Mouse (Mus musculus) intestine, embryonic 15.5 days (tissue): ENCODE data around the gene Pfn1. TPM values are rescaled to one million over a fixed set of nuclear protein-coding genes. Genes with fewer than 3 reads are reported as not detected.

Experiments used
- ATAC-seq: fragments of 200-750 bp; cut with Nextera tagmentation; 2 replicates; pipeline ENCODE4 v1.8.0; 2017; ENCODE audit warnings: moderate TSS enrichment, moderate library complexity
- H3K27ac ChIP-seq: fragments of 300-500 bp; sonication (generic); 2 replicates; pipeline ENCODE4 v1.5.1; 2015; ENCODE audit warnings: mild to moderate bottlenecking, inconsistent platforms
- H3K27me3 ChIP-seq: fragments of 300-500 bp; sonication (generic); replicated peaks from 2 replicates; pipeline ENCODE4 v1.6.1; 2015; ENCODE audit warnings: inconsistent platforms
- H3K36me3 ChIP-seq: fragments of 300-500 bp; sonication (generic); 2 replicates; pipeline ENCODE4 v1.6.1; 2015; ENCODE audit warnings: inconsistent platforms
- H3K4me1 ChIP-seq: fragments of 300-500 bp; sonication (generic); replicated peaks from 2 replicates; pipeline ENCODE4 v1.6.1; 2015; ENCODE audit warnings: inconsistent platforms
- H3K4me2 ChIP-seq: fragments of 300-500 bp; sonication (generic); replicated peaks from 2 replicates; pipeline ENCODE4 v1.6.1; 2015; ENCODE audit warnings: mild to moderate bottlenecking, inconsistent platforms
- H3K4me3 ChIP-seq: fragments of 300-500 bp; sonication (generic); replicated peaks from 2 replicates; pipeline ENCODE4 v1.5.1; 2015; ENCODE audit warnings: inconsistent platforms
- H3K9ac ChIP-seq: fragments of 300-500 bp; sonication (generic); 2 replicates; pipeline ENCODE4 v1.6.1; 2015; ENCODE audit warnings: inconsistent platforms
- H3K9me3 ChIP-seq: fragments of 300-500 bp; sonication (generic); 2 replicates; pipeline ENCODE4 v1.6.1; 2016; ENCODE audit warnings: inconsistent platforms
- WGBS: fragments of 180-500 bp; shearing (Covaris S2); methylation state at CpG from one replicate; pipeline ENCODE4 v1.1.7; 2015; 5-methylcytosine and 5-hydroxymethylcytosine counted together
- polyA plus RNA-seq: library from polyadenylated mRNA; unstranded; fragments of >200 nt; fragmentation: Nextera tagmentation; extraction: Ambion mirVana; gene quantifications from 2 replicates; pipeline ENCODE4 v1.2.1, GENCODE M21; 2015

The Pfn1 gene
- polyA plus RNA-seq, 1 experiment from 2014 or later: 2,325 TPM

DNA sequence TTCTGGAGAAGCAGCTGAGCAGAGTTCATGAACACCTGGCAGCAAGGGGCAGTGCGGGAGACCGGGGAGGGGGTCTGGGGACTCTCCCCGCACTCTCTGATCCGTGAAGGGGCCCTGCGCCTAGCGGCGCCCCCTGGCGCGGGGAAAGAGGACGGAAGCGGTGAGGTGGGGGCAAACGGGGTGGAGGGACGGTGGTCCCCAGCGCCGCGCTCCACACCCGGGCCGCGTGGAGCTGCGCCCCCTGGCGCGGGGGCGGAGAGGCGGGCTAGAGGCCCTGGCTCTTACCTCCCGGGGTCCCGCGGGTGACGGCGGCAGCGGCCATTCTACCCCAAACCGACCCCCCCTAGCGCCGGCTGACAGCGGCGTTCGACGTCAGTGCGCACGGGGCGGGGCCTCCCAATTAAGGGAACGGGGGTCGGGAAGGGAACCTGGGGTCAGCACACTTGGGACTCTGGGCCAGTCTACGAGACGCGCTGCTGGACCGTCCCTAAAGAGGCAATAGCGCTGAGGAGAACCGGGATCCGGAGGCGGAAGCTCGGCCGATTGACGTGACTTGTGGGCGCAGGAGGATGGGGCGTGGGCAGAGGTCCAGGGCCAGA lies 33.3 kb upstream of the Pfn1 start, which contains the start of gene Camta2:
TSS of gene Camta2 (minus strand) at position 505 of the 599 bp plus-strand sequence.
- Histone ChIP-seq H3K4me2 (peak within 1 kb of the TSS; percentile 85), H3K4me3 (peak within 1 kb of the TSS; percentile 77), H3K36me3 (peaks cover 20% of the 10 kb centered on the region; the same call in 1 of the 2 replicates), H3K27ac (peak within 1 kb of the TSS; percentile 92), H3K9me3 (no peaks in the 10 kb centered on the region), H3K9ac (peak within 1 kb of the TSS; percentile 78), H3K27me3 (no peaks in the 10 kb centered on the region), H3K4me1 (peaks cover 24% of the 10 kb centered on the region)
- WGBS: under 1% methylated on average over 55 of the region's 55 CpGs
- ATAC-seq: peak; percentile 73

DNA sequence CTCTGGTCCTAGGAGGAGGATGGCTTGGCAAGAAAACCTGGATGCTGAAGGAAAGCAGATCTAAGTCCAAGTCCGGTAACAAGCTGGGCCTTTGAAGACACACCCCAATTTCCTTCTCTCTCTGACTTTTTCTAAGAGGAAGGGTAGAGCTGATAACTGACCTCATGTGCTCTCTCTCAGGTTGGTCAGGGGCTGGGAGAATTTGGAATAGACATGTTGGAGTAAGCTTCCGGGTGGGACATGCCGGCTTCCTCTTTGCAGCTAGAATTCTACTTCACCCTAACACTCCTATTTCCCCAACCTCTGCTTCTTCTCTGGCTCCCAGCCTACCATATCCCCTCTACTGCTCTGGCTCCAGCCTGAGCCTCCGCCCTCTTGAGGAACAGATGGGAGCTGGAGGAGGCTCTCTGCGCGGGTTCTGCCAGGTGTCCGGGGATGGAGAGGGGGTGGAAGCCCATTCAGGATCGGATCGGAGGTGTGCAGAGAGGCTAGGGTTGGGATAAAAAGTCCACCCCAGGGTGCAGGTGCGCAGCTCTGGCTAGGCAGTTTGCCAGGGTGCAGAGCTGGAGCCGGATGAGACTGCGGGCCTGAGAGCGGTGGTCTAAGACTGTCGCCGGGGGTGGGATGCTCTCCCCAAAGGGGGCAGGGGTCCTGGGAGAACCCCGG lies 32.6 kb upstream of the Pfn1 start:
- peak; percentile 72 for ATAC-seq
- H3K27ac ChIP-seq: peak overlapping the region; percentile 92
- WGBS: under 1% methylated on average over 16 of the region's 16 CpGs
- peak overlapping the region; percentile 77 for H3K4me3 ChIP-seq
- H3K36me3 ChIP-seq: peaks cover 23% of the 10 kb centered on the region; the same call in 1 of the 2 replicates
- H3K9me3 ChIP-seq: no peaks in the 10 kb centered on the region
- H3K9ac ChIP-seq: peak overlapping the region; percentile 78
- H3K27me3 ChIP-seq: no peaks in the 10 kb centered on the region
- peak overlapping the region; percentile 85 for H3K4me2 ChIP-seq
- peaks cover 27% of the 10 kb centered on the region for H3K4me1 ChIP-seq

DNA sequence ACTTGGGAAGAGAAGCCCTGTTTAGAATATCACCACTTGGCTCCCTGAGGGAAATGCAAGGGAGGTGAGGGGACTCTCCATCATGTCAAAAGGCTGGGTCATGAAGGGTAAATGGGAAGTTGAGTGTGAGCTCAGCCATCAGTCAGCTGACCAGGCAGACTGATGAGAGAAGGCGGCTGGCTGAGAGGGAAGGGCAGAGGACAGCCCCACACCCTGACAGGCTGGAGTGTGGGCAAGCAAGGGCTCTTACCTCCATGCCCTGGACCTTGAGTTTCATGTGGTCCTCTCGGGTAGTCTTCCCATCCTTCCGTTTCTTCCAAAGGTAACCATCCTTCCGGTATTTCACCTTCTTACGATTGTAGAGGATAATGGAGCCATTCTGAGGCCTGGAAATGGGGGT lies 29.2 kb upstream of the Pfn1 start:
- H3K27me3 ChIP-seq: no peaks in the 10 kb centered on the region
- peaks cover 18% of the 10 kb centered on the region for H3K4me1 ChIP-seq
- H3K9ac ChIP-seq: no peak overlapping the region
- WGBS: 88% methylated on average over 5 of the region's 5 CpGs
- no peak overlapping the region for H3K27ac ChIP-seq
- H3K4me3 ChIP-seq: no peak overlapping the region
- H3K4me2 ChIP-seq: no peak overlapping the region
- no peak for ATAC-seq
- no peaks in the 10 kb centered on the region for H3K9me3 ChIP-seq
- H3K36me3 ChIP-seq: peaks cover 31% of the 10 kb centered on the region; the same call in 1 of the 2 replicates

DNA sequence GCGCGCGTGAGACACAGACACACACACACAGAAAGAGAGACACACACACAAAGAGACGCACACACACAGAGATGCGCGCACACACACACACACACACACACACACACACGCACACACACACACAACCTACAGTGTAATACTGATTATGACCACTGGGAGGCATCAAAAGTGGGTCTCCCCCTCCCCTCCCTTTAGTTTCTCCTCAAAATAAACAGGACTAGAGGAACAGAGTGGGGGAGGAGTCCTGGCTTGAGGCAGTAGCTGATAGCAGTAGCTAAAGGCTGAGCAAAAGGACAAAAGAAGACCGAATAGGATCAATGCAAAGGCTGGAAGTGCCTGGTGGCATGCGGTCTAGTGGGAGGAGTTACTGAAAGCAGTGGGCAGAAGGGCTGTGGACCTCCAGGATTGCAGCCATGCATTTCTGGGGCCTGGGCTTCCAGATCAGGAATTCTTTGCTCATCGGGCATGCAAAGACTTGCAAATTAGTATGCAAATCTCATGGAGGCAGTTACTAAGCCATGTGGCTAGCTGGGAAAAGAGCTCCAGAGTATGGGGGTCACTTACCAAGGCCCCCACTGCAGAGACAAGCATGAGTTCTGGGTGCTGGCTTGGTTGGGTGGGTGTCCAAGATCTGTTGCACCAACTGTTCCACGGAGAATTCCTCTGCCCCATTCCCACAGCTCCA lies 27.6 kb upstream of the Pfn1 start:
- ATAC-seq: peak; percentile 35; the same call in 1 of the 2 replicates
- Histone ChIP-seq H3K4me2 (no peak overlapping the region), H3K4me3 (no peak overlapping the region), H3K27ac (no peak overlapping the region), H3K4me1 (peaks cover 14% of the 10 kb centered on the region), H3K9me3 (no peaks in the 10 kb centered on the region), H3K9ac (no peak overlapping the region), H3K36me3 (peaks cover 31% of the 10 kb centered on the region; the same call in 1 of the 2 replicates), H3K27me3 (no peaks in the 10 kb centered on the region)
- WGBS: 26% methylated on average over 11 of the region's 11 CpGs

DNA sequence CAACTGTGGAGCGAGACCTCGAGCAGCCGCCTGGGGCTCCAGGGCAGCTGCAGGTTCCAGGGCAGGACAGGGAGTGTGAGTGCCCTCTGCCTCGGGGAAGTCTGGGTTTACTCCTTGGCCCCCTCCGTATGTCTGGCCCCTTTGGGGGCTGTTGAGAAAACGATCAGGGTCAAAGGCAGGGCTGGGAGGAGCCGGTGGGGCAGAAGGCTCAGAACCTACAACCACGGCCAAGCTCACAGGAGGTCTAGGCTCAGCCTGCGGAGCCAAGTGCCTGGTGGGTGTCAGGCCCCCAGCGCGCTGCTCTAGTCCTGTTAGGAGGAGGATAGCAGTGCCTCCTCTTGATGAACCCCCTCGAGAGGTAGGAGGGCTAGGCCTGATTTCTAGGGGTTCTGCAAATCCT lies 26.7 kb upstream of the Pfn1 start:
- peaks cover 9% of the 10 kb centered on the region for H3K4me1 ChIP-seq
- no peaks in the 10 kb centered on the region for H3K9me3 ChIP-seq
- no peak overlapping the region for H3K9ac ChIP-seq
- H3K4me3 ChIP-seq: no peak overlapping the region
- no peak for ATAC-seq
- H3K27me3 ChIP-seq: no peaks in the 10 kb centered on the region
- no peak overlapping the region for H3K27ac ChIP-seq
- no peak overlapping the region for H3K4me2 ChIP-seq
- 58% methylated on average over 12 of the region's 12 CpGs for WGBS
- peaks cover 31% of the 10 kb centered on the region; the same call in 1 of the 2 replicates for H3K36me3 ChIP-seq

DNA sequence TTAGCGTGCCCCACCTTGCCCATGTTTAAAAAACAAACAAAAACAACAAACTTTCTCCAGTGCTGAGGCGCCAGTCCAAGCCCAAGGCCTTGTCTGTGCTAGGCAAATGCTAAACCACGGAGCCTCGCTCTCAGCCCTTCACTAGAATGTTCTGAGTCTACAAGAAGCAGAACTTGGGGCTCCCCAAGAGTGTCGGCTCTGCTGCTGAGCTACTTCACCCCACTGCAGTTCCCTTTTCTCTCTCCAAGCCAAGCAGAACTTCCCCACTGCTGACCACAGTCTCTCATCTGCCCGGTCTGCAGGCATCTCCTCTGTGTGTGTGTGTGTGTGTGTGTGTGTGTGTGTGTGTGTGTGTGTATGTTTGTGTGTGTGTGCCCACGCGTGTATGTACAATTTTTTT lies 25.4 kb upstream of the Pfn1 start:
- no peak for ATAC-seq
- Histone ChIP-seq H3K27me3 (no peaks in the 10 kb centered on the region), H3K4me3 (no peak overlapping the region), H3K36me3 (peaks cover 24% of the 10 kb centered on the region; the same call in 1 of the 2 replicates), H3K4me2 (no peak overlapping the region), H3K27ac (no peak overlapping the region), H3K4me1 (peaks cover 9% of the 10 kb centered on the region), H3K9ac (no peak overlapping the region), H3K9me3 (no peaks in the 10 kb centered on the region)
- WGBS: 87% methylated on average over 8 of the region's 8 CpGs

DNA sequence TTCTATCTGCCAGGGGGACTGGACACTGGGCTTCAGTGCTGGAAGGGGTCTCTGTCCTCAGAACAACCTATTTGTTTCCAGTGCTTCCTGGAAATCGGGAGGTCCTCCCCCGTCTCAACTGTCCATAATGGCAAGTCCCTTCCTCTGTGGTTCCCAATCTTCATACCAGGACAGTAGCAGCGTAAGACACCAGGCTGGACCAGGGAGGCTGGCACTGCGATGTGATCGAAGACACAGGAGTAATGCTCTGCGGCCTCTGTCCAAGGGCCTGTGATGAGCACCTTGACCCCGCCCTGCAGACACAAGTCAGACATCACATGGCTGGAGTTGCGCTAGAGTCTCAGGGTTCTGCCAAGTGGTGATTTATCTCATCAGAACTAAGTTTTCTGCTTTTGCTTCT lies 24.9 kb upstream of the Pfn1 start:
- no peaks in the 10 kb centered on the region for H3K27me3 ChIP-seq
- H3K9ac ChIP-seq: no peak overlapping the region
- H3K27ac ChIP-seq: no peak overlapping the region
- no peak overlapping the region for H3K4me2 ChIP-seq
- peaks cover 9% of the 10 kb centered on the region for H3K4me1 ChIP-seq
- H3K36me3 ChIP-seq: peaks cover 25% of the 10 kb centered on the region
- WGBS: 95% methylated on average over 8 of the region's 8 CpGs
- no peak for ATAC-seq
- H3K4me3 ChIP-seq: no peak overlapping the region
- no peaks in the 10 kb centered on the region for H3K9me3 ChIP-seq

DNA sequence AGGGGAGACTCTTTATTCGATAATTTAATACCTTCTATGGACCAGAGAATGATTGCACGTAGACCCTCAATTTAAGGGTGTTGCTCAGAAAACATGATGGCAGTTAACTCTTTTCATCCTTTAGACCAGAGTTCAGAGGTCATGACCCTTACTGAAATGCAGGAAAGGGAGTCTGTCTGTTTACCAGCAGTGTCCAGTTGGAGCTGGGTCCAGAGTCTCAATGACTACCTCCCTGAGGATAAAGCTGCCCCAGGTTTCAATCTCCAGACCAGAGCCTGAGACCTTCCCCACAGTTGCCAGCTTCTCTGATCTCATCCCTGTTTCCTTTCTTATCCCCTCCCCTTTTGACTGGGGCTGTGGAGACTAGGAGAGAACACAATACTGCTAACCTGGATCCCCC lies 24.1 kb upstream of the Pfn1 start:
- H3K4me2 ChIP-seq: no peak overlapping the region

DNA sequence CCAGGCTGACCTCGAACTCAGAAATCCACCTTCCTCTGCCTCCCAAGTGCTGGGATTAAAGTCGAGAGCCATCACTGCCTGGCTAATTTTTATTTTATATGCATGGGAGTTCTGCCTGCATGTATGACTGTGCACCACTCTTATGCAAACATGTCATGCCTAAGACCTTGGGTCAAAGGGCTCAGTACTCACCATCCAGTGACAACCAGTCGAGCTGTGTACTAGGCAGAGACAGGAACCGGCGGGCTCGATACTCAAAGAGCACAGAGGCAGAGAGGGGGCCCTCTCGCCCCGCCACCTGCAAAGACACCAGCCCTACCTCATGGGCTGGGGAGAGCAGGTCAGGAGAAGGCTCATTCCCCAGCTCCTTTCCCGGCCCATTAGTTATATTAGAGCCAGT lies 23.6 kb upstream of the Pfn1 start:
- no peak overlapping the region for H3K27ac ChIP-seq
- H3K4me3 ChIP-seq: no peak overlapping the region
- no peak overlapping the region for H3K4me2 ChIP-seq
- WGBS: 74% methylated on average over 9 of the region's 9 CpGs
- peaks cover 6% of the 10 kb centered on the region for H3K4me1 ChIP-seq
- peaks cover 20% of the 10 kb centered on the region for H3K36me3 ChIP-seq
- ATAC-seq: no peak
- H3K9ac ChIP-seq: no peak overlapping the region
- H3K9me3 ChIP-seq: no peaks in the 10 kb centered on the region
- no peaks in the 10 kb centered on the region for H3K27me3 ChIP-seq

More for the DNA sequence above, 24.1 kb upstream of the Pfn1 start:
- Histone ChIP-seq H3K4me3 (no peak overlapping the region), H3K27me3 (no peaks in the 10 kb centered on the region), H3K9ac (no peak overlapping the region), H3K9me3 (no peaks in the 10 kb centered on the region), H3K36me3 (peaks cover 24% of the 10 kb centered on the region), H3K4me1 (peaks cover 8% of the 10 kb centered on the region), H3K27ac (no peak overlapping the region)
- 64% methylated on average over 2 of the region's 2 CpGs for WGBS
- ATAC-seq: no peak

DNA sequence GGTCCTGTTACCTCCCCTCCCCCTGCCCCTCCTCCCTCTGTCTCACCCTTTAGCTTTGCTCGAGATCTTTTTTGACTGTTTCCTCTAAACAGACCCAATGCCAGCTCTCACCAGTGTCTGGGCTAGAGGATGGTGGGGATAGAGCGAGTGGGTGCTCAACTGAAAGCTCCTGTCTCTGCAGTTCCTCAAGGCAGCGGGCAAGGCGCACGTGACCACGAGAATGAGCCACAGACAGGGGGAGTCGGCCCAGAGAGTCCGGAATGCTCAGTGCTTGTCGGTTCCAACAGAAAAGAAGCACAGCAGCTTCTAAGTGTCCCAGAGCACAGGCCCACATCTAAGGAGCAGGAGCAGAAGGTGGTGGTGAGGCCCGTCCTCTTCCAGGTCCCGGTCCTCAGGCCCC lies 20.1 kb upstream of the Pfn1 start:
- Histone ChIP-seq H3K9me3 (no peaks in the 10 kb centered on the region), H3K4me1 (0 out of 2 replicates have a peak, but pooled peaks cover 7% of the 10 kb centered on the region), H3K36me3 (peaks cover 9% of the 10 kb centered on the region), H3K4me3 (no peak overlapping the region), H3K27ac (no peak overlapping the region), H3K9ac (no peak overlapping the region), H3K4me2 (no peak overlapping the region), H3K27me3 (no peaks in the 10 kb centered on the region)
- ATAC-seq: no peak
- WGBS: 67% methylated on average over 11 of the region's 11 CpGs

DNA sequence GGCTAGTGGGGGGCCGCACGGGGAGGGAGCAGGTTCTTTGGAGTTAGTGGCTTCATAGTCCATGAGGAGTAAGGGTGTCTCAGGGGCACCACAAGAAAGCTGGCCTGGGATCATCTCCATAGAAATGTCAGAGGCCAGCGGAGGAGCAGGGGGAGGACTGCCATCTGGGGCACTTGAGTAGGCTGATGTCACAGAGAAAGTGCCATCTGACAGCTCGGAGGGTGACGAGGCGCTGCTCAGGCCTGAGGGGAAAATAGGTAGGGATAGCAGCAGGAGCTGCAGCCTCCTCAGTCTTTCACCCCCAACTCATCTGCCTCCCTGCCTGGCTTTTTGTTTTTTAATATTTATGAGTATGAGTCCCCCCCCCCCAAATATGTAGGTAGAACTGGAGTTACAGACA lies 19.6 kb upstream of the Pfn1 start:
- no peaks in the 10 kb centered on the region for H3K9me3 ChIP-seq
- H3K36me3 ChIP-seq: peaks cover 9% of the 10 kb centered on the region
- H3K9ac ChIP-seq: no peak overlapping the region
- no peak overlapping the region for H3K4me3 ChIP-seq
- no peaks in the 10 kb centered on the region for H3K27me3 ChIP-seq
- H3K4me2 ChIP-seq: no peak overlapping the region
- 0 out of 2 replicates have a peak, but pooled peaks cover 7% of the 10 kb centered on the region for H3K4me1 ChIP-seq
- WGBS: 89% methylated on average over 6 of the region's 6 CpGs
- no peak for ATAC-seq
- H3K27ac ChIP-seq: no peak overlapping the region

DNA sequence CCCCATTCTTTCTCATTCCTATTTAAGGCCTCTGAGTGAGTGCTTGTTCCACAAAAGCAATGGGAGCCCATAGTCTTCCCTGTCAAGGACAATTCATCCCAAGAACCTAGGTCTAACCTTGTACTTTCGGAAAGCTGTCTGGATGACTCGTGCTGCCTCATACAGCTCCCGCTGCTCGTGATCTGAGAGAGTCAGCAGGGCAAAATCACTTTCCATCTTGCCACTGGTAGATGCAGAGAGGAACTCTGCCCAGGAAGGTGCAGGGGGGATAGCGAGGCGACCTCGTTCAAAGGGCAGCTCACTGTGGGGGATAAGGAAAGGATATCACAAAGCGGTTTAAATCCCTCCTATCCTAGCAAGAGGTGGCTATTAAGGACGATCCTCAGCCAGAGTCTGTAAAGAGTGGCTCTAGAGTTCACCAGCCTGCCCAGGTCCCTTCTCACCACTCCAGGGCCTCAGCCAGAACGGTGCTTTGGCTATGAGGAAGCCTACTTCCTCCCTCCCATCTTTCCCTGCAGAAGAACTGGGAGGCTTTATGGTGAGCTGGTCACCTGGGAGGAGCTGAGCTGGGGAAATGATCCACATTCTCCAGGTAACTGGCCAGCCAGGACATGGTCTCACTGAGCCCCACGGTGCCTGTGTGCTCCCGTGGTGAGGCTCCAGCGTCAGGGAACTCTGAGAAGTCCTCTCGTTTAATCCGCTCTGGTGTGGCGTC lies 17.0 kb upstream of the Pfn1 start:
- H3K4me2 ChIP-seq: 0 out of 2 replicates have a peak overlapping the region, but pooled peaks have one; percentile 80
- no peak overlapping the region for H3K4me3 ChIP-seq
- no peaks in the 10 kb centered on the region for H3K27me3 ChIP-seq
- ATAC-seq: no peak
- peaks cover 9% of the 10 kb centered on the region for H3K36me3 ChIP-seq
- H3K4me1 ChIP-seq: peaks cover 17% of the 10 kb centered on the region
- no peak overlapping the region for H3K27ac ChIP-seq
- no peaks in the 10 kb centered on the region for H3K9me3 ChIP-seq
- H3K9ac ChIP-seq: no peak overlapping the region
- 82% methylated on average over 16 of the region's 16 CpGs for whole genome bisulfite sequencing
